Mouse (Mus musculus): ENCODE data around the gene Tas1r1. TPM values are rescaled to one million over a fixed set of nuclear protein-coding genes. Genes with fewer than 3 reads are reported as not detected.

Gene Tas1r1
- polyA plus RNA-seq, 1 experiment, result 0.27 TPM

DNA sequence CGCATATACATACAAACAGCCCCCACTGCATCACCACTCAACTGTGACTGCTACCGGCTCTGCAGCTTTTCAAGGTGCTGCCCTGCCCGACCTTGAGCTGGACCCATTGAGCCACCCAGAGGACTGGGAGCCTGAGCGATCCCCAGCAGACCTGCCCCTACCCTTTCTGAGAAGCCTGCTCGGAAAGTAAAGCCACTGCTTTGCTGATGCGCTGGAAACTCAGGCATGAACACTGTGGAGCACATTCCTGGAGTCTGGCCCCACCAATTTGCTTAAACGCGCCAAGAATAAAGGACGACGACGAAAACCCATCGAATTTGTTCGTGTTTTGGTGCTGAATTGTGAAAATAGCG lies 30.2 kb downstream of the Tas1r1 start:
- Histone ChIP-seq H3K36me3 (ENCODE audit: control insufficient read depth, insufficient read depth) (peaks cover 24% of the 10 kb centered on the region), H3K27me3 (ENCODE audit: control insufficient read depth, insufficient read depth, insufficient read length) (no peaks in the 10 kb centered on the region), H3ac (ENCODE audit: control insufficient read depth, insufficient read length, low read depth) (peak overlapping the region; percentile 50), H3K79me3 (ENCODE audit: low read depth) (peaks cover 34% of the 10 kb centered on the region), H3K79me2 (ENCODE audit: control insufficient read depth, insufficient read depth) (peaks cover 44% of the 10 kb centered on the region), H3K4me3 (ENCODE audit: insufficient read depth, poor library complexity, severe bottlenecking) (peak overlapping the region; percentile 79)
- no peak for TF ChIP-seq CEBPB (IDR thresholded peaks at IDR 0.05; ENCODE audit: low read depth)

- Histone ChIP-seq H3K4me3 (ENCODE audit: insufficient read depth, poor library complexity, severe bottlenecking) (peak overlapping the region; percentile 79), H3K79me3 (ENCODE audit: low read depth) (peaks cover 29% of the 10 kb centered on the region), H3ac (ENCODE audit: control insufficient read depth, insufficient read length, low read depth) (peak overlapping the region; percentile 21), H3K36me3 (ENCODE audit: control insufficient read depth, insufficient read depth) (peaks cover 19% of the 10 kb centered on the region), H3K79me2 (ENCODE audit: control insufficient read depth, insufficient read depth) (peaks cover 39% of the 10 kb centered on the region), H3K27me3 (ENCODE audit: control insufficient read depth, insufficient read depth, insufficient read length) (no peaks in the 10 kb centered on the region)
- TF ChIP-seq CTCF (IDR thresholded peaks at IDR 0.05; ENCODE audit: control insufficient read depth, insufficient read depth, insufficient read length) (no peak), MYOD1 (IDR thresholded peaks at IDR 0.05; ENCODE audit: control insufficient read depth, insufficient read length, low read depth) (no peak), MYOG (IDR thresholded peaks at IDR 0.05; ENCODE audit: control insufficient read depth, extremely low read depth, insufficient read length) (no peak), CEBPB (IDR thresholded peaks at IDR 0.05; ENCODE audit: low read depth) (no peak), MAX (IDR thresholded peaks at IDR 0.05) (no peak), FOSL1 (IDR thresholded peaks at IDR 0.05; ENCODE audit: insufficient read depth, low read length, poor library complexity, severe bottlenecking) (no peak), USF1 (IDR thresholded peaks at IDR 0.05; ENCODE audit: low read depth) (no peak)
Observed at GRCm38 (mm10) chr4:152007481-152008147, 30.8 kb downstream of the Tas1r1 start.

GRCm38 (mm10) chr4:152006812-152007211 lies 31.6 kb downstream of the Tas1r1 start:
- Histone ChIP-seq H3K36me3 (ENCODE audit: control insufficient read depth, insufficient read depth) (peaks cover 11% of the 10 kb centered on the region), H3K79me3 (ENCODE audit: low read depth) (peaks cover 21% of the 10 kb centered on the region), H3K27me3 (ENCODE audit: control insufficient read depth, insufficient read depth, insufficient read length) (no peaks in the 10 kb centered on the region), H3K79me2 (ENCODE audit: control insufficient read depth, insufficient read depth) (peaks cover 31% of the 10 kb centered on the region), H3K4me3 (ENCODE audit: insufficient read depth, poor library complexity, severe bottlenecking) (no peak overlapping the region), H3ac (ENCODE audit: control insufficient read depth, insufficient read length, low read depth) (no peak overlapping the region)
- TF ChIP-seq CEBPB (IDR thresholded peaks at IDR 0.05; ENCODE audit: low read depth) (no peak), CTCF (IDR thresholded peaks at IDR 0.05; ENCODE audit: control insufficient read depth, insufficient read depth, insufficient read length) (no peak), FOSL1 (IDR thresholded peaks at IDR 0.05; ENCODE audit: insufficient read depth, low read length, poor library complexity, severe bottlenecking) (no peak)

DNA sequence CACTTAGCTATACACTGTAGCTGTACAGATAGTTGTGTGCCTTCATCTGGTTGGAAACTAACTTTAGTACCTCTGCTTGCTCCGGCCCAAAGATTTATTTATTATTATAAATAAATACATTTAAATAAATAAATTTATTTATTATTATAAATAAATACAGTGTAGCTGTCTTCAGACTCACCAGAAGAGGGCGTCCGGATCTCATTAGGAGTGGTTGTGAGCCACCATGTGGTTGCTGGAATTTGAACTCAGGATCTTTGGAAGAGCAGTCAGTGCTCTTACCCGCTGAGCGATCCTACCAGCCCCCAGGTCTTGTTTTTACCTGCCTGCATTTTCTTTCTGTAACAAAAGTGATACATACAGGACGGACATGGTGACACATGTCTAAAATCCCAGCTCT lies 32.2 kb downstream of the Tas1r1 start:
- no peaks in the 10 kb centered on the region for H3K27me3 ChIP-seq (ENCODE audit: control insufficient read depth, insufficient read depth, insufficient read length)
- peaks cover 14% of the 10 kb centered on the region for H3K79me3 ChIP-seq (ENCODE audit: low read depth)
- TF ChIP-seq FOSL1 (IDR thresholded peaks at IDR 0.05; ENCODE audit: insufficient read depth, low read length, poor library complexity, severe bottlenecking) (no peak), MAX (IDR thresholded peaks at IDR 0.05) (no peak), MYOG (IDR thresholded peaks at IDR 0.05; ENCODE audit: control insufficient read depth, extremely low read depth, insufficient read length) (no peak), CEBPB (IDR thresholded peaks at IDR 0.05; ENCODE audit: low read depth) (no peak), USF1 (IDR thresholded peaks at IDR 0.05; ENCODE audit: low read depth) (no peak), CTCF (IDR thresholded peaks at IDR 0.05; ENCODE audit: control insufficient read depth, insufficient read depth, insufficient read length) (no peak), MYOD1 (IDR thresholded peaks at IDR 0.05; ENCODE audit: control insufficient read depth, insufficient read length, low read depth) (no peak)
- peaks cover 24% of the 10 kb centered on the region for H3K79me2 ChIP-seq (ENCODE audit: control insufficient read depth, insufficient read depth)
- H3K4me3 ChIP-seq (ENCODE audit: insufficient read depth, poor library complexity, severe bottlenecking), result no peak overlapping the region
- no peak overlapping the region for H3ac ChIP-seq (ENCODE audit: control insufficient read depth, insufficient read length, low read depth)
- peaks cover 5% of the 10 kb centered on the region for H3K36me3 ChIP-seq (ENCODE audit: control insufficient read depth, insufficient read depth)

DNA sequence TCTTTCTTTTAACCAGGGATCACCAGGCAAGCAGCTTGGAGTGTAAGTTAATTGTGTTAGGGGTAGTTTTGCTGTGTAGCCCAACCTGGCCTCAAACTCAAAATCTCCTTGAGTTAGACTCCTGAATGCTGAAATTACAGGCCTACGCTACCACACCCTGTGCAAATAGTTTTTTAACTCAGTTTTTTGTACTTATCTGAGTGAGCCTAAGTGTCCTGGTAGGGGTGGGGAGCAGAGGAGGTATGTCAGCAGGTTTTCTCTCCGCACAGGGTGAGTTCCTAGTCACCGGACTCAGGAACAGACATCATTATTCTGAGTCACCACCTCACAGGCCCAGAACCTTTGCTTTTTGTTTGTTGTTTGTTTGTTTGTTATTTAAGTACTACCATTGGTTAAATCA lies 36.3 kb downstream of the Tas1r1 start:
- no peaks in the 10 kb centered on the region for H3K36me3 ChIP-seq (ENCODE audit: control insufficient read depth, insufficient read depth)
- H3ac ChIP-seq (ENCODE audit: control insufficient read depth, insufficient read length, low read depth), result no peak overlapping the region
- no peak overlapping the region for H3K4me3 ChIP-seq (ENCODE audit: insufficient read depth, poor library complexity, severe bottlenecking)
- no peaks in the 10 kb centered on the region for H3K27me3 ChIP-seq (ENCODE audit: control insufficient read depth, insufficient read depth, insufficient read length)
- no peak for TF ChIP-seq MYOD1 (IDR thresholded peaks at IDR 0.05; ENCODE audit: control insufficient read depth, insufficient read length, low read depth)
- TF ChIP-seq MAX (IDR thresholded peaks at IDR 0.05), result no peak
- TF ChIP-seq MYOG (IDR thresholded peaks at IDR 0.05; ENCODE audit: control insufficient read depth, extremely low read depth, insufficient read length), result no peak
- no peak for TF ChIP-seq FOSL1 (IDR thresholded peaks at IDR 0.05; ENCODE audit: insufficient read depth, low read length, poor library complexity, severe bottlenecking)
- no peak for TF ChIP-seq USF1 (IDR thresholded peaks at IDR 0.05; ENCODE audit: low read depth)
- TF ChIP-seq CTCF (IDR thresholded peaks at IDR 0.05; ENCODE audit: control insufficient read depth, insufficient read depth, insufficient read length), result no peak
- TF ChIP-seq CEBPB (IDR thresholded peaks at IDR 0.05; ENCODE audit: low read depth), result no peak
- H3K79me3 ChIP-seq (ENCODE audit: low read depth), result no peaks in the 10 kb centered on the region
- H3K79me2 ChIP-seq (ENCODE audit: control insufficient read depth, insufficient read depth), result no peaks in the 10 kb centered on the region

GRCm38 (mm10) chr4:152001335-152001734 lies 37.0 kb downstream of the Tas1r1 start:
- Histone ChIP-seq H3K79me3 (ENCODE audit: low read depth) (no peaks in the 10 kb centered on the region), H3K79me2 (ENCODE audit: control insufficient read depth, insufficient read depth) (no peaks in the 10 kb centered on the region), H3K27me3 (ENCODE audit: control insufficient read depth, insufficient read depth, insufficient read length) (no peaks in the 10 kb centered on the region), H3K36me3 (ENCODE audit: control insufficient read depth, insufficient read depth) (no peaks in the 10 kb centered on the region), H3K4me3 (ENCODE audit: insufficient read depth, poor library complexity, severe bottlenecking) (no peak overlapping the region), H3ac (ENCODE audit: control insufficient read depth, insufficient read length, low read depth) (no peak overlapping the region)
- TF ChIP-seq USF1 (IDR thresholded peaks at IDR 0.05; ENCODE audit: low read depth) (no peak), CTCF (IDR thresholded peaks at IDR 0.05; ENCODE audit: control insufficient read depth, insufficient read depth, insufficient read length) (no peak), FOSL1 (IDR thresholded peaks at IDR 0.05; ENCODE audit: insufficient read depth, low read length, poor library complexity, severe bottlenecking) (no peak), MYOD1 (IDR thresholded peaks at IDR 0.05; ENCODE audit: control insufficient read depth, insufficient read length, low read depth) (no peak), MAX (IDR thresholded peaks at IDR 0.05) (no peak), MYOG (IDR thresholded peaks at IDR 0.05; ENCODE audit: control insufficient read depth, extremely low read depth, insufficient read length) (no peak), CEBPB (IDR thresholded peaks at IDR 0.05; ENCODE audit: low read depth) (no peak)
